Mouse (Mus musculus): ENCODE measurements at regions not wholly inside any gene's neighbourhood (a gene's known extent, or its start where the extent isn't known, plus 50 kb on each side); places are given as distances from the start of the nearest gene placed in this dataset.

- DNase-seq (ENCODE audit: low read depth, low spot score) = no peak
Measured at GRCm38 (mm10) chr15:31173309-31174115, 50.6 kb upstream of the Dap start.
